Mouse (Mus musculus): ENCODE results near the gene Cdc42se2. TPM values are rescaled to one million over a fixed set of nuclear protein-coding genes. Genes with fewer than 3 reads are reported as not detected.

Gene Cdc42se2
- polyA plus RNA-seq, 1 experiment from 2014 or later = 259 TPM

DNA sequence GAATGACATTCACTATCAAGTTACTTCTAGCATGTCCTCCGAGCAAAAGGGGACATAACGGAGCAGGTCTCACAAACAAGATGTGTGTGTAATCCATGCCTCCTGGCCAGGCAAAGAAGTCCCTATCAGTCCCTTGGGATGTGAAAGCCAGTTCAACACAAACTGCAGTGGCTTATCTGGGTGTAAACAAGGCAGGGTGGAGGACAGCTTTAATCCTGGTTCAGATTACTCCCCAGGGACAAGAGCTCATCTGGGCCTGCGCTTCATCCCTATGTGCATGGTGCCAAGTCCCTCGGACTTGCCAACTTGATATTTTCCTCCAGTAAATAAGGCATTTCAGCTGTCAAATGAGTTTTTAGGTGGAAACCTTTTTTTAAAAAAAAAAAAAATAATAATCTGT lies 36.0 kb downstream of the Cdc42se2 start:
- Histone ChIP-seq H3K4me2 (no peak overlapping the region), H3K36me3 (ENCODE audit: control insufficient read depth, insufficient read depth, low read length) (peaks cover 5% of the 10 kb centered on the region; the same call in 1 of the 2 replicates), H3K27ac (ENCODE audit: low read depth, low read length) (no peak overlapping the region), H3K9ac (ENCODE audit: low read length) (no peak overlapping the region), H3K9me3 (ENCODE audit: control insufficient read depth, low read length) (no peaks in the 10 kb centered on the region), H3K4me1 (ENCODE audit: control insufficient read depth, insufficient read depth, low read length) (peaks cover 21% of the 10 kb centered on the region), H3K4me3 (ENCODE audit: low read depth, low read length) (no peak overlapping the region), H3K27me3 (ENCODE audit: control insufficient read depth, insufficient read depth, low read length) (no peaks in the 10 kb centered on the region)
- 68% methylated on average over 4 of the region's 4 CpGs for WGBS
- DNase-seq (ENCODE audit: low spot score, missing footprints) (no peak), ATAC-seq (ENCODE audit: low FRiP score) (no peak)

DNA sequence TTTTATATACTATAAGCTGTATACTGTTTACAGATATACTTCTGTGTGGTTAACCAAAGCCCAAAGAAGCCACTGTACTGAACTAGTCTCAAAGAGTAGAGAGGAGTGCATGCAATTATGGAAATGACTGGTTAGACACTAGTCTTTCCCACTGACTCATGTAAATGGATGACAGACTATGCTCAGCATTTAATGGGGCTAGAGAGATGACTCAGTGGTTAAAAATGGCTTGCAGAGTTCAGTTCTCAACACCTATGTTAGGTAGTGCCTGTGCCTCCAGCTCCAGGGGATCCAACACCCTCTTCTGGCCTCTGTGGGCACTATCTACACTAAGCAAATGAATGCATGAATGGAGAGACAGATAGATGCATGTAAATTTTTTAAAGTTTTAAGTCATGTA lies 38.6 kb downstream of the Cdc42se2 start:
- Histone ChIP-seq H3K36me3 (ENCODE audit: control insufficient read depth, insufficient read depth, low read length) (peaks cover 5% of the 10 kb centered on the region; the same call in 1 of the 2 replicates), H3K4me3 (ENCODE audit: low read depth, low read length) (no peak overlapping the region), H3K9ac (ENCODE audit: low read length) (no peak overlapping the region), H3K27ac (ENCODE audit: low read depth, low read length) (no peak overlapping the region), H3K9me3 (ENCODE audit: control insufficient read depth, low read length) (no peaks in the 10 kb centered on the region), H3K4me1 (ENCODE audit: control insufficient read depth, insufficient read depth, low read length) (peaks cover 5% of the 10 kb centered on the region), H3K4me2 (no peak overlapping the region), H3K27me3 (ENCODE audit: control insufficient read depth, insufficient read depth, low read length) (no peaks in the 10 kb centered on the region)
- DNase-seq (ENCODE audit: low spot score, missing footprints) = no peak
- no peak for ATAC-seq (ENCODE audit: low FRiP score)

DNA sequence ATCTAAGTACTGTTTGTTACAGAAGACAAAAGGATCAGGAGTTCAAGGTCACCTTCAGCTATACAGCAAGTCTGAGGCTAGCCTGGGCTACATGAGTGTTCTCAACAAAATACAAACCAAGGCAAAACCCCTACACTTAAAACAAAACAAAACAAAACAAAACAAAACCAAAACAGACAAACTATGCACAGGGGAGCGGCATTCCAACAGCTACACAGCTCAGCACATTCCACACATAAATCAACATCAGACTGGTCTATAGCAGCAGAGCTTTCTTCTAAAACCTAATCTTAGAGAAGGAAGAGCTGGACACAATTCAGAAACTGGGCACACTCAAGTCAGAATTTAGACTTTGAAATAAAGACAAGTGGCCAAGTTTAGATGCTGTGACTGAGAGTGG lies 43.2 kb downstream of the Cdc42se2 start:
- Histone ChIP-seq H3K27me3 (ENCODE audit: control insufficient read depth, insufficient read depth, low read length) (no peaks in the 10 kb centered on the region), H3K27ac (ENCODE audit: low read depth, low read length) (no peak overlapping the region), H3K9me3 (ENCODE audit: control insufficient read depth, low read length) (no peaks in the 10 kb centered on the region), H3K36me3 (ENCODE audit: control insufficient read depth, insufficient read depth, low read length) (peaks cover 3% of the 10 kb centered on the region), H3K4me2 (no peak overlapping the region), H3K4me3 (ENCODE audit: low read depth, low read length) (no peak overlapping the region), H3K9ac (ENCODE audit: low read length) (no peak overlapping the region), H3K4me1 (ENCODE audit: control insufficient read depth, insufficient read depth, low read length) (no peaks in the 10 kb centered on the region)
- ATAC-seq (ENCODE audit: low FRiP score) (no peak), DNase-seq (ENCODE audit: low spot score, missing footprints) (no peak)
- WGBS = 89% methylated on average over 1 of the region's 1 CpGs

GRCm38 (mm10) chr11:54741330-54741729 lies 46.1 kb downstream of the Cdc42se2 start:
- DNase-seq (ENCODE audit: low spot score, missing footprints) (no peak), ATAC-seq (ENCODE audit: low FRiP score) (no peak)
- no peaks in the 10 kb centered on the region for H3K27me3 ChIP-seq (ENCODE audit: control insufficient read depth, insufficient read depth, low read length)
- H3K27ac ChIP-seq (ENCODE audit: low read depth, low read length) = no peak overlapping the region
- no peak overlapping the region for H3K9ac ChIP-seq (ENCODE audit: low read length)
- H3K4me2 ChIP-seq = no peak overlapping the region
- WGBS = 97% methylated on average over 2 of the region's 2 CpGs
- no peak overlapping the region for H3K4me3 ChIP-seq (ENCODE audit: low read depth, low read length)
- H3K9me3 ChIP-seq (ENCODE audit: control insufficient read depth, low read length) = no peaks in the 10 kb centered on the region
- 0 out of 2 replicates have a peak, but pooled peaks cover 2% of the 10 kb centered on the region for H3K4me1 ChIP-seq (ENCODE audit: control insufficient read depth, insufficient read depth, low read length)
- peaks cover 3% of the 10 kb centered on the region for H3K36me3 ChIP-seq (ENCODE audit: control insufficient read depth, insufficient read depth, low read length)

DNA sequence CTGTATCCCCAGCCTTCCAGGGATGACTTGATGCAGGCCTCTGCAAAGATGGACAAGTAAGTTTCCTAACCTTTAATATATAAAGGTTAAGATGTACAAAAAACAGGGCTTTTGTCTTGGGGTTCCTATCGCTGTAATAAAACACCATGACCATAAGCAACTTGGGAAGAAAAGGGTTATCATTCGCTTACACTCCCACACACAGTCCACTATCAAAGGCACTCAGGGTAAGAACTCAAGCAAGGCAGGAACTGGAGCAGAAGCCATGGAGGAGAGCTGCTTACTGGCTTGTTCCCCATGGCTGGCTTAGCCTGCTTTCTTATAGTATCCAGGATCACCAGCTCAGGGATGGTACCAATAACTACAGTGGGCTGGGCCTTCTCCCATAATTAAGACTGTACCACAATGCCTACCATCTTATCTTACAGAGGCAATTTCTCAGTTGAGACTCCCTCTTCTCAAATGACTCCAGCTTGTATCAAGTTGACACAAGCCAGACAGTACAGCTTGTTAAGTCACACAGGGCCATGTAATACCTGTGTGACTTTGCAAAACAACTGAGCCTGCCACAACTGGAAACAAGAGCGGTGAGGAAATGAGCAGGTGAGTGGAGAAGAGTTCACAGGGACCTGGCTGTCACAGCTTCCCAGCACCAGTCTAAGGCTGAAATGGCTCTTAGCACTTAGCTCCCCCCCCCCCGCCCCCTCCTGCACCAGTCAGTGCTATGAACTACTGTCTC lies 48.3 kb downstream of the Cdc42se2 start:
- H3K4me3 ChIP-seq (ENCODE audit: low read depth, low read length) = no peak overlapping the region
- H3K36me3 ChIP-seq (ENCODE audit: control insufficient read depth, insufficient read depth, low read length) = peaks cover 3% of the 10 kb centered on the region
- H3K9ac ChIP-seq (ENCODE audit: low read length) = no peak overlapping the region
- H3K27me3 ChIP-seq (ENCODE audit: control insufficient read depth, insufficient read depth, low read length) = no peaks in the 10 kb centered on the region
- H3K4me2 ChIP-seq = no peak overlapping the region
- 0 out of 2 replicates have a peak, but pooled peaks cover 2% of the 10 kb centered on the region for H3K4me1 ChIP-seq (ENCODE audit: control insufficient read depth, insufficient read depth, low read length)
- ATAC-seq (ENCODE audit: low FRiP score) (no peak), DNase-seq (ENCODE audit: low spot score, missing footprints) (no peak)
- WGBS = over 99% methylated on average over 4 of the region's 4 CpGs
- no peak overlapping the region for H3K27ac ChIP-seq (ENCODE audit: low read depth, low read length)
- H3K9me3 ChIP-seq (ENCODE audit: control insufficient read depth, low read length) = no peaks in the 10 kb centered on the region

DNA sequence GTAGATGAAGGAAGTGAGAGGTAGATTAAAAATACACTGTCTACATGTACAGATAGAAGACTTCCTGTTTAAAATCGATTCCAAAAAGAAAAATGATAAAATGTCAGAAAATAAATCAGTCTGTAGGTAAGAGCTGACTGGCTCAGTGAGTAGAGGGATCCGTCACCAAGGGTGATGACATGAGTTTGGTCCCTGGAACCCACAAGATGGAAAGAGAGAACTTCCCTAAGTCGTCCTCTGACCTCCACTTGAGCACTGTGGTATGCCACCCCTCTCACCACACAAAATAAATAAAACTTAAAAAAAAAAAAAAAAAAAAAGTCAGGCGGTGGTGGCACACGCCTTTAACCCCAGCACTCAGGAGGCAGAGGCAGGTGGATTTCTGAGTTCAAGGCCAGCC lies 50.6 kb downstream of the Cdc42se2 start:
- peaks cover 3% of the 10 kb centered on the region for H3K36me3 ChIP-seq (ENCODE audit: control insufficient read depth, insufficient read depth, low read length)
- no peak overlapping the region for H3K9ac ChIP-seq (ENCODE audit: low read length)
- 88% methylated on average over 5 of the region's 5 CpGs for WGBS

GRCm38 (mm10) chr11:54735114-54735513 lies 52.4 kb downstream of the Cdc42se2 start:
- no peak for ATAC-seq (ENCODE audit: low FRiP score)
- 95% methylated on average over 1 of the region's 1 CpGs for WGBS
- no peak overlapping the region for H3K27ac ChIP-seq (ENCODE audit: low read depth, low read length)

More for the DNA sequence above, 50.6 kb downstream of the Cdc42se2 start:
- H3K27ac ChIP-seq (ENCODE audit: low read depth, low read length) = no peak overlapping the region; the same call in 1 of the 2 replicates
- no peak overlapping the region for H3K4me2 ChIP-seq
- H3K9me3 ChIP-seq (ENCODE audit: control insufficient read depth, low read length) = no peaks in the 10 kb centered on the region
- H3K4me3 ChIP-seq (ENCODE audit: low read depth, low read length) = no peak overlapping the region
- 0 out of 2 replicates have a peak, but pooled peaks cover 2% of the 10 kb centered on the region for H3K4me1 ChIP-seq (ENCODE audit: control insufficient read depth, insufficient read depth, low read length)
- H3K27me3 ChIP-seq (ENCODE audit: control insufficient read depth, insufficient read depth, low read length) = no peaks in the 10 kb centered on the region
- DNase-seq (ENCODE audit: low spot score, missing footprints) (no peak), ATAC-seq (ENCODE audit: low FRiP score) (no peak)

GRCm38 (mm10) chr11:54733546-54733945 lies 53.9 kb downstream of the Cdc42se2 start:
- H3K4me2 ChIP-seq = no peak overlapping the region
- no peak overlapping the region for H3K27ac ChIP-seq (ENCODE audit: low read depth, low read length)
- H3K4me1 ChIP-seq (ENCODE audit: control insufficient read depth, insufficient read depth, low read length) = 0 out of 2 replicates have a peak, but pooled peaks cover 2% of the 10 kb centered on the region
- no peak overlapping the region for H3K4me3 ChIP-seq (ENCODE audit: low read depth, low read length)
- H3K9ac ChIP-seq (ENCODE audit: low read length) = no peak overlapping the region
- DNase-seq (ENCODE audit: low spot score, missing footprints) = no peak
- 57% methylated on average over 7 of the region's 7 CpGs for WGBS
- no peaks in the 10 kb centered on the region for H3K9me3 ChIP-seq (ENCODE audit: control insufficient read depth, low read length)
- ATAC-seq (ENCODE audit: low FRiP score) = no peak
- H3K36me3 ChIP-seq (ENCODE audit: control insufficient read depth, insufficient read depth, low read length) = no peaks in the 10 kb centered on the region
- H3K27me3 ChIP-seq (ENCODE audit: control insufficient read depth, insufficient read depth, low read length) = no peaks in the 10 kb centered on the region

More at GRCm38 (mm10) chr11:54735114-54735513, 52.4 kb downstream of the Cdc42se2 start:
- DNase-seq (ENCODE audit: low spot score, missing footprints) = no peak
- Histone ChIP-seq H3K4me1 (ENCODE audit: control insufficient read depth, insufficient read depth, low read length) (0 out of 2 replicates have a peak, but pooled peaks cover 2% of the 10 kb centered on the region), H3K4me3 (ENCODE audit: low read depth, low read length) (no peak overlapping the region), H3K9me3 (ENCODE audit: control insufficient read depth, low read length) (no peaks in the 10 kb centered on the region), H3K36me3 (ENCODE audit: control insufficient read depth, insufficient read depth, low read length) (peaks cover 3% of the 10 kb centered on the region; the same call in 1 of the 2 replicates), H3K4me2 (no peak overlapping the region), H3K27me3 (ENCODE audit: control insufficient read depth, insufficient read depth, low read length) (no peaks in the 10 kb centered on the region), H3K9ac (ENCODE audit: low read length) (no peak overlapping the region)

- Histone ChIP-seq H3K4me3 (ENCODE audit: low read depth, low read length) (no peak overlapping the region), H3K4me2 (no peak overlapping the region), H3K4me1 (ENCODE audit: control insufficient read depth, insufficient read depth, low read length) (0 out of 2 replicates have a peak, but pooled peaks cover under 1% of the 10 kb centered on the region), H3K27me3 (ENCODE audit: control insufficient read depth, insufficient read depth, low read length) (no peaks in the 10 kb centered on the region), H3K27ac (ENCODE audit: low read depth, low read length) (no peak overlapping the region), H3K9ac (ENCODE audit: low read length) (no peak overlapping the region), H3K9me3 (ENCODE audit: control insufficient read depth, low read length) (no peaks in the 10 kb centered on the region), H3K36me3 (ENCODE audit: control insufficient read depth, insufficient read depth, low read length) (peaks cover under 1% of the 10 kb centered on the region; the same call in 1 of the 2 replicates)
- ATAC-seq (ENCODE audit: low FRiP score) (no peak), DNase-seq (ENCODE audit: low spot score, missing footprints) (no peak)
- 93% methylated on average over 7 of the region's 7 CpGs for WGBS
Observed at GRCm38 (mm10) chr11:54731367-54731766, 56.1 kb downstream of the Cdc42se2 start.

Data from midbrain, embryonic 11.5 days (tissue).